Mouse (Mus musculus) embryonic facial prominence, embryonic 11.5 days (tissue): Measurements from ENCODE around the gene Popdc3. TPM values are rescaled to one million over a fixed set of nuclear protein-coding genes. Genes with fewer than 3 reads are reported as not detected.

Source experiments
- ATAC-seq: fragments of 200-750 bp; cut with Nextera tagmentation; replicated peaks from 2 replicates; pipeline ENCODE4 v1.8.0; 2017; ENCODE audit warnings: low read depth; ENCODE audit not compliant: insufficient number of reproducible peaks, low FRiP score, low TSS enrichment
- DNase-seq: peaks from one replicate; pipeline ENCODE4 v3.0.0-alpha.2; 2015; ENCODE audit warnings: low spot score
- H3K27ac ChIP-seq: fragments of 300-500 bp; sonication (generic); replicated peaks from 2 replicates; pipeline ENCODE4 v1.5.1; 2014; ENCODE audit warnings: mild to moderate bottlenecking, low read depth, low read length, control low read depth
- H3K27me3 ChIP-seq: fragments of 300-500 bp; sonication (generic); 2 replicates; pipeline ENCODE4 v1.6.1; 2014; ENCODE audit warnings: mild to moderate bottlenecking, low read length, moderate library complexity, mixed read lengths; ENCODE audit not compliant: control insufficient read depth, insufficient read depth
- H3K36me3 ChIP-seq: fragments of 300-500 bp; sonication (generic); replicated peaks from 2 replicates; pipeline ENCODE4 v1.6.1; 2014; ENCODE audit warnings: low read depth, mild to moderate bottlenecking, low read length, moderate library complexity, mixed read lengths; ENCODE audit not compliant: control insufficient read depth, insufficient read depth
- H3K4me1 ChIP-seq: fragments of 300-500 bp; sonication (generic); 2 replicates; pipeline ENCODE4 v1.6.1; 2014; ENCODE audit warnings: low read length, mixed read lengths; ENCODE audit not compliant: control insufficient read depth, insufficient read depth
- H3K4me2 ChIP-seq: fragments of 300-500 bp; sonication (generic); 2 replicates; pipeline ENCODE4 v1.6.1; 2014; ENCODE audit warnings: low read depth, mild to moderate bottlenecking, control low read depth, low read length, moderate library complexity
- H3K4me3 ChIP-seq: fragments of 300-500 bp; sonication (generic); 2 replicates; pipeline ENCODE4 v1.5.1; 2014; ENCODE audit warnings: low read depth, low read length, control low read depth
- H3K9ac ChIP-seq: fragments of 300-500 bp; sonication (generic); replicated peaks from 2 replicates; pipeline ENCODE4 v1.6.1; 2014; ENCODE audit warnings: mild to moderate bottlenecking, control low read depth, low read length
- H3K9me3 ChIP-seq: fragments of 300-500 bp; sonication (generic); replicated peaks from 2 replicates; pipeline ENCODE4 v1.6.1; 2016; ENCODE audit warnings: mild to moderate bottlenecking, low read length, inconsistent platforms, mixed read lengths; ENCODE audit not compliant: control insufficient read depth
- WGBS: fragments of 180-500 bp; shearing (Covaris S2); extraction: QIAGEN DNeasy Blood & Tissue Kit; methylation state at CpG from one replicate; pipeline ENCODE4 v1.1.7; 2014; 5-methylcytosine and 5-hydroxymethylcytosine counted together
- polyA plus RNA-seq: library from polyadenylated mRNA; unstranded; fragments of >200 nt; fragmentation: Nextera tagmentation; extraction: Ambion mirVana; gene quantifications from 2 replicates; pipeline ENCODE4 v1.2.1, GENCODE M21; 2014

Gene Popdc3
- polyA plus RNA-seq, 1 experiment from 2014 or later = 0.62 TPM

- Histone ChIP-seq H3K4me1 (no peaks in the 10 kb centered on the region), H3K4me2 (no peak overlapping the region), H3K4me3 (no peak overlapping the region), H3K27me3 (no peaks in the 10 kb centered on the region), H3K9ac (no peak overlapping the region), H3K36me3 (no peaks in the 10 kb centered on the region), H3K9me3 (no peaks in the 10 kb centered on the region), H3K27ac (no peak overlapping the region)
- DNase-seq (no peak), ATAC-seq (no peak)
- WGBS = 87% methylated on average over 7 of the region's 7 CpGs
Measured at GRCm38 (mm10) chr10:45216676-45217075, 38.8 kb downstream of the Popdc3 start.

GRCm38 (mm10) chr10:45229954-45230353 is 52.1 kb downstream of the Popdc3 start:
- H3K27me3 ChIP-seq = no peaks in the 10 kb centered on the region
- no peaks in the 10 kb centered on the region for H3K4me1 ChIP-seq
- H3K36me3 ChIP-seq = no peaks in the 10 kb centered on the region
- H3K9ac ChIP-seq = no peak overlapping the region
- no peak overlapping the region for H3K4me3 ChIP-seq
- no peak overlapping the region for H3K27ac ChIP-seq
- ATAC-seq = no peak
- H3K9me3 ChIP-seq = no peaks in the 10 kb centered on the region
- DNase-seq = peak; percentile 59
- no peak overlapping the region for H3K4me2 ChIP-seq
- WGBS = 24% methylated on average over 4 of the region's 4 CpGs

GRCm38 (mm10) chr10:45233351-45233750 is 55.5 kb downstream of the Popdc3 start:
- Histone ChIP-seq H3K4me2 (no peak overlapping the region), H3K27me3 (no peaks in the 10 kb centered on the region), H3K4me1 (no peaks in the 10 kb centered on the region), H3K9me3 (no peaks in the 10 kb centered on the region), H3K36me3 (no peaks in the 10 kb centered on the region), H3K4me3 (no peak overlapping the region), H3K9ac (no peak overlapping the region), H3K27ac (no peak overlapping the region)
- WGBS = 87% methylated on average over 6 of the region's 6 CpGs
- ATAC-seq = no peak
- DNase-seq = no peak

- no peak overlapping the region for H3K27ac ChIP-seq
- no peaks in the 10 kb centered on the region for H3K4me1 ChIP-seq
- H3K4me3 ChIP-seq = no peak overlapping the region
- H3K36me3 ChIP-seq = no peaks in the 10 kb centered on the region
- no peaks in the 10 kb centered on the region for H3K9me3 ChIP-seq
- H3K9ac ChIP-seq = no peak overlapping the region
- H3K27me3 ChIP-seq = no peaks in the 10 kb centered on the region
- ATAC-seq (no peak), DNase-seq (no peak)
- no peak overlapping the region for H3K4me2 ChIP-seq
- 68% methylated on average over 3 of the region's 3 CpGs for WGBS
Measured at GRCm38 (mm10) chr10:45236304-45236703, 58.4 kb downstream of the Popdc3 start.

- no peaks in the 10 kb centered on the region for H3K36me3 ChIP-seq
- 65% methylated on average over 5 of the region's 5 CpGs for WGBS
- no peak for DNase-seq
- H3K9ac ChIP-seq = no peak overlapping the region
- H3K27ac ChIP-seq = no peak overlapping the region
- H3K4me1 ChIP-seq = no peaks in the 10 kb centered on the region
- no peak overlapping the region for H3K4me2 ChIP-seq
- ATAC-seq = no peak
- H3K27me3 ChIP-seq = no peaks in the 10 kb centered on the region
- H3K9me3 ChIP-seq = no peaks in the 10 kb centered on the region
- no peak overlapping the region for H3K4me3 ChIP-seq
Measured at GRCm38 (mm10) chr10:45237492-45237891, 59.6 kb downstream of the Popdc3 start.

- DNase-seq = no peak
Measured at GRCm38 (mm10) chr10:45260477-45260876, 82.6 kb downstream of the Popdc3 start.

GRCm38 (mm10) chr10:45262126-45262525 is 84.2 kb downstream of the Popdc3 start:
- no peak overlapping the region for H3K9ac ChIP-seq
- H3K9me3 ChIP-seq = no peaks in the 10 kb centered on the region
- H3K4me3 ChIP-seq = no peak overlapping the region
- ATAC-seq (no peak), DNase-seq (no peak)
- no peaks in the 10 kb centered on the region for H3K36me3 ChIP-seq
- H3K4me1 ChIP-seq = no peaks in the 10 kb centered on the region
- no peaks in the 10 kb centered on the region for H3K27me3 ChIP-seq
- no peak overlapping the region for H3K4me2 ChIP-seq
- no peak overlapping the region for H3K27ac ChIP-seq
- WGBS = 82% methylated on average over 3 of the region's 3 CpGs

More at GRCm38 (mm10) chr10:45260477-45260876, 82.6 kb downstream of the Popdc3 start:
- no peak overlapping the region for H3K27ac ChIP-seq
- no peaks in the 10 kb centered on the region; the same call in 1 of the 2 replicates for H3K9me3 ChIP-seq
- no peak overlapping the region for H3K4me2 ChIP-seq
- H3K4me3 ChIP-seq = no peak overlapping the region
- H3K27me3 ChIP-seq = no peaks in the 10 kb centered on the region
- H3K4me1 ChIP-seq = no peaks in the 10 kb centered on the region
- H3K36me3 ChIP-seq = no peaks in the 10 kb centered on the region
- ATAC-seq = no peak
- 91% methylated on average over 1 of the region's 1 CpGs for WGBS
- no peak overlapping the region for H3K9ac ChIP-seq

GRCm38 (mm10) chr10:45276499-45276898 is 98.6 kb downstream of the Popdc3 start:
- no peaks in the 10 kb centered on the region for H3K36me3 ChIP-seq
- H3K4me1 ChIP-seq = no peaks in the 10 kb centered on the region
- H3K4me3 ChIP-seq = no peak overlapping the region
- H3K9me3 ChIP-seq = no peaks in the 10 kb centered on the region
- H3K27ac ChIP-seq = no peak overlapping the region
- no peaks in the 10 kb centered on the region for H3K27me3 ChIP-seq
- ATAC-seq (no peak), DNase-seq (no peak)
- H3K4me2 ChIP-seq = no peak overlapping the region
- 61% methylated on average over 3 of the region's 3 CpGs for WGBS
- no peak overlapping the region for H3K9ac ChIP-seq
